Mouse (Mus musculus): ENCODE results near the gene Oxsr1.

Gene Oxsr1

DNA sequence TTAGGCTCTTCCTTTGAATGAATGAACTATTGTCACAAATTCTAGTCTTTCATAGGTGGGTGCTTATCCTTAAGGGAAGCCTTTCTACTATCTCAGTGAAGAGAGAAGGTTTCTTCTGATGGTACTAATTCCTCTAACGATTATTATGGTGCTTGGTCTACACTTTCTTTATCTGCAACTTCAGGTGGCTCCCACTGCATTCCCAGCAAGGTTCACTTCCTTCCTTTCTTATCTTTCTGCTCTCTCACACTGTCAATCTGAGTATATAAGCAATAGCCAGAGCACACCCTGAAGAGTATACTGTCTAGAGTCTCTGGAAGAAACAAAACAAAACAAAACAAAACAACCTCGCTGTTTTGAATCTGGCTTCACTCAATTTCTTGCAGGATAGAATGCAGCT is 102.6 kb downstream of the Oxsr1 start:
- WGBS: 74% methylated on average over 2 of the region's 2 CpGs

DNA sequence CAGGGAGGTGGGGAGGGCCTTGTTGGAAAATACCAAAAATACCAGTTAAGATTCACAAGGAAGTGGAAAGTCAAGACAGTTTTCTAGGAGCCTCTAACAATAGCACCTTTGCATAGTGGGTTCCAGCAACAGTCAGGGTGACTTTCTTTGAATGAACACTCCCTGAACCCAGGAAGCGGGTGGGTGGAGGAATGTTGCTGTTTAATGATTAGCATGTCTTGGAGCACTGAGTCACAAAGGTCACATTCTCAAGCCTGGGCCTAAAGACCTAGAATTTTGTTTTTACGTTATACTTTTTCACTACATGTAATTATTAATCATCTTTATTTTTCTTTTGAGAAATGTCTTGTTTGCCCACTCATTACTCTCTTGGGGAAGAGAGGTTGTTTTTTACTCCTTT is 106.9 kb downstream of the Oxsr1 start:
- WGBS: 96% methylated on average over 2 of the region's 2 CpGs

DNA sequence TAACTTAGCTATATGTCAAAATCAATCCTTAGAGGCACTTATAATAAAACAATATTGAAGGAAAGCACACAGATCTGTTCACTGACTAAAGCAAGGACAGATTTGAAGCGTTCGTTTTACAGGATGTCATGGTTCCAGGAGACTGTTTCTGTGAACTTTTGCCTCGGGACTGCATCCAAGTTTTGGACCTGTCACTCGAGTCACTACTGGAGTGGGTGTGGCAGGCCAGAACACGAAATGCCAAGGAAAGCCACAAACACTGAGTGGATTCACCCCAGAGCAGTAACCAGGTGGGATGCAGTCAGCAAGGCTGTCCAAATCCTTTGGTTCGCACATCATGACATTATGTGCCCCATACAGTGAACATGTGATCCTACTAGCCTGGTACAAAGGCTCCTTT is 107.6 kb downstream of the Oxsr1 start:
- 88% methylated on average over 6 of the region's 6 CpGs for WGBS

DNA sequence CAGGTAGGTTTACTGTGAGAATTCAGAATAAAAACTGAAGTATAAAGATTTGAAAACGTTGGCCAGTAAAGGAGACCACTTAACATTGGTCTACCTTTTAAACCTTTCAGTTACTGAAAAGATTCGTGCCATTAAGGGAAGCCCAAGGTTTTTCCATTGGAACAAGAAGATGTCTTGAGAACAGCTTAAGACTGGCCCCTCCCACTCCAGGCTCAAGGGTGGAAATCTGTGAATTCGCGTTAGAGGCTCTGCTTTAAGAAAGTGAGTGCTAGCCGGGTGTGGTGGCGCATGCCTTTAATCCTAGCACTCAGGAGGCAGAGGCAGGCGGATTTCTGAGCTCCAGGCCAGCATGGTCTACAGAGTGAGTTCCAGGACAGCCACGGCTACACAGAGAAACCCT is 109.2 kb downstream of the Oxsr1 start:
- 79% methylated on average over 8 of the region's 8 CpGs for WGBS

DNA sequence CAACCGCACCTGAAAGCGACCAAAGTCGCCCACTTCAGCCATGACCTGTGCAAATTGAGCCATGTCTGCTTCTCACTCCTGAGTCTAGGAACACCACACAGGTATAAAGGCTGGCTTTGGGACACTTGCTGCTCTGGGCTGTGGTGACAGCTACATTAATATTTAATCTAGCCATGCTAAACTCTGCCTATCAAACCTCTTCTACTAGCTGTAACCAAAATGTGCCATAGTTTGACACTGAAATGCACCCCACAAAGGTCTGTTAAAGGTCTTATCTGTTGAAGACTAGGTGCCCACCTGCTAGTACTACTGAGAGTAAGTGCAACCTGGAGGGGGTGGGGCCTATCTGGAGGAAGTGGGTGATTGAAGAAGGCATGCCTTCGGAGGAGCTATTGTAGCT is 113.2 kb downstream of the Oxsr1 start, which contains the start of gene Slc22a13:
Slc22a13 (minus strand) TSS at position 101 of the 400 bp plus-strand sequence.
- WGBS: 96% methylated on average over 4 of the region's 4 CpGs

DNA sequence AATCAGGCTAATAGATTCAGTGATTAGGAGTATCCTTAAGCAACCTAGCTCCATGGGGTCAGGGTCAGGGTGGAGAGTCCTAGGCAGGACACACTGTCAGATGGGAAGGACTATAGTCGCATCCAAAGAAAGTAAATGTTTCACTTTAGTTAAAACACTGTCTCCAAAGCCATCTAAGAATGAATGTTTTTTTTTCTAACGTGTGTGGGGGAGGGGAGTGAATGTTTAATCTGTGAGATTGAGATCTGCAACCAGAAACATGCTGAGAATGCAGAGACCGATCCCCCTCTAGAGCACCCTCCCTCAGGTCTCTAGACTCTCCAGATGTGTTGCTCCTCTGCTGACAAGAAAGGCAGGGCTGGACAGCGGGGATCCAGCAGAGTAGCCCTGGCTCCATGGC is 115.1 kb downstream of the Oxsr1 start:
- WGBS: 77% methylated on average over 4 of the region's 4 CpGs

DNA sequence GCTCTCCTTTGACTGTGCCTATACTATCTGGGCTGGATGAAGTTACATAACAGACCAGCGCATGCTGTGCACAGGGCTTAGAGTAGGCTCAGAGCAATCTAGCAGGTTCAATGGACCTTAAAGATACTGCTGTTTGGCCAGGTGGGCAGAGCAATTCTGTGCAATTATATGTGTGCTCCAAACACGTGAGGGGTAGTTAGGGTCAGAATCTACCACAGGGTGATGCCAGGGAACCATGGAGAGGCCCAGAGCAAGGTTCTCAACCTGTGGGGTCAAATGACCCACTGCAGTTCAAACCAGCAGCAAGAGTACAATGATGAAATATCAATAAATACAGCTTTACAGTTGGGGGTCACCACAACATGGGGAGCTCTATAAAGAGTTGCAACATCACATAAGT is 115.6 kb downstream of the Oxsr1 start:
- WGBS: 84% methylated on average over 2 of the region's 2 CpGs

DNA sequence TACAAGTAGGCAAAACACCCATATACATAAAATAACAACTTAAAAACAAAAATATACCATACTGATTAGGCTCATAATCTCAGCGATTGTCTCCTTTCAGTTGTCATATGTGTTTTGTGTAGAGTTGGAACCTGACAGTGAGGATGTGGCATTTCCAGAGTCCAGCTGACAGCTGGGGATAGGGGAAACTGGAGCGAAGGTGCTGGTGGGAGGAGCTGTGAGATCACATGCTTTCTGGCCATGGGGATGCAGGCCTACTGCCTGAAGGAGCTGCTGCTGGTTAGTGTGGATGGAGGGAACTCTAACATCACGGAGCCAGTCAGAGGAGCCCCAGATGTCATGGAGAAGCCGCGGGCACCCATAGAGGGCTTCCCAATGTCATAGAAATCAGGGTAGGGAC is 116.5 kb downstream of the Oxsr1 start:
- WGBS: 91% methylated on average over 5 of the region's 5 CpGs

DNA sequence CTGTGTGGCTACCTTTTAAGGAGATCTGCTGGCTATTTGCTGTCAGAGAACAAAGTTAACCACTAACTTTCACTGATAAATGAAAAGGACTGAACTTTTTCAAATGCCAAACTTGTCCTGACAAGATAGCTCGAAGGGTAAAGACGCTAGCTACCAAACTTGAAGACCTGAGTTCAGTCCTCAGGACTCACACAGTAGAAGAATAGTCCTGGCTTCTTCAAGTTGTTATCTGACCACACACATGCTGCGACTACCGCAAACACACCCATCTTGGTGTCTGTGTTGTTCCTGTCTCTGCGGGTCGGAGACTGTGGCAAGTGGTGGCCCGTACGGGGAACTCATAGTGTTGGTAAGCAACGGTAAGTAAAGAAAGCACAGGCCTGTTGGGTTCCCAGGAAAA is 118.6 kb downstream of the Oxsr1 start:
- WGBS: 95% methylated on average over 9 of the region's 9 CpGs

DNA sequence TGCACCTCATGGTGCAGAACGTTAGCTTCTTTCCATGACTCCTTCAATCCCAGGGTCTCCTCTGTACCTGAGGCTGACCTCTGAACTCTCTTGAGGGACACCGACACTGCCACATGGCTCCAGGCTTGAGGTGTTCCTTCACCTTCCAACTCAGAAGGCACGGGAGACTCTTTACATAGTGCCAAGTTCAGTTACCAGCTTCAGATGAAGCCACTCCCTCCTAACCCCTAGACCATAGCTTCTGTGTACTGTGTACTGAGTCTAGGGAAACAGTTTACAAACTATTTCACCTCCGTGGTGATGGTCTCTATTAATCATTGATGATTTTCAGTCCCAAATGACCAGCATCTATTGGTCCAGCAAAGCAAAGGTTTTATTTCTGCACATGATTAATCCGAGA is 120.6 kb downstream of the Oxsr1 start:
- WGBS: 91% methylated on average over 5 of the region's 5 CpGs

DNA sequence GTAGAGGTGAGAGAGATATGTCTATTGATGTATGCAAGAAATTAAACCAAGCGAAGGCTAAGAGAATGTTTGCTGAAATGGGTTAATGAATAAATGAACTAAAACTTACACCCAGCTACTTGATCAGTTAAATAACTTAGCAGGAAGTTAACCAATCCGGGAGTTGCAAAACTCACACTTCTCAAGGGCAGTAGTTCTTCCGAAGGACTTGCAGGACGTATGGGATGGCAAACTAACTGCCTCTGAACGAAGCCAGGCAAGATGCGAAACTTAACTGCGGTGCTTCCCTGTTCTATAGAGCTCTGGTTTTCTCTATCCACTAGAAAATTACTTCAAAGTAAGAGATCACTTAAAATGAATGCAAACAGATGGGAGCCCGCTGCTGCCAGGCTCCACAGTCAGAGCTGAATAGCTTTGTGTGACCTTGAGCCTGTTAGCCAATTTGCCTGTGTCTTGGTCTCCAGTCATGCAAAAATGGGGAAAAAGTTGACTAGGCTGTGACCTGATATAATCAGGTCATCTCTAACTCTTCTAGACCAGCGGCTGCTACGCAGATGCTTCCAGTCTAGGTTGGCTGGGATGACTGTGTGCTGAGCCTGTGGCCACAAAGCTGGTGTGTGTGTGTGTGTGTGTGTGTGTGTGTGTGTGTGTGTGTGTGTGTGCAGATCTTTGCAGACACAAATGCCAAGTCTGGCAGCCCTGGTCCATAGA is 122.9 kb downstream of the Oxsr1 start:
- WGBS: 69% methylated on average over 10 of the region's 10 CpGs

DNA sequence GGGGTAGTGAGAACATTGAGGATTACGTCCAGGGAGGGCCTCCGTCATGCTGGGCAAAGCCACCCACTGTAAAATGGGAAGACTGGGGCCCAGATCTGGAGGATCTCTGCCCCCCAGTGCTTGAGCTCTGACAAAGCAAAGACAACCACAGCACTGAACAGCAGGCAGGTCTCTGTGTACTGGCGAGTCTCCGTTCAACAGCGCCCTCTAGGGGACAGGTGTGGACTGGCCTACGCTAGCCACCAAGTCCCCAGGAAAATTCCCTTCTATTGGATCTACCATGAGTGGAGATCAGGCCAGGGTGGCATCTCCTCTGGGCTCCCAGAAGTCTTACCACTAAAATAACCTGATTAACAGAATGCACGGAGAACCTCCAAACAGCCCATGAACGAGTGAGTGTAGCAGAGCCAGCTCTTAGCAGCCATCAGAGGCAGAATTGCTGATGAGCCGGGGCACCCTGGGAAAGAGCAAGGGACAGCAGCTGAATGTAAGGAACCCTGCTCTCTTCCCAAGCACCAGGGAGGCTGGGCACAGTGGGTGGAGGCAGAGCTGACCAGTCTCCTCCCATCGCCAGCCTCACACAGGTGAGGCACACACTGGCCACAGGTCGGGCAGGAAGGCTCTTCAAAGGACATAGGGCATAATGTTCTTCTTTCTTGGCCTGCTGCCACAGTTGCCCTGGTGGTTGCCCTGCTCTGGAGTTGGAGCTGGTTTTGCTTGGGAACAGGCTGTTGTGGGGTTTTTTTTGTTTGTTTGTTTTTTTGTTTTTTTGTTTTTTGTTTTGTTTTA is 129.8 kb downstream of the Oxsr1 start:
- WGBS: 42% methylated on average over 11 of the region's 11 CpGs
